Mouse (Mus musculus): ENCODE measurements around the gene Gmnc.

DNA sequence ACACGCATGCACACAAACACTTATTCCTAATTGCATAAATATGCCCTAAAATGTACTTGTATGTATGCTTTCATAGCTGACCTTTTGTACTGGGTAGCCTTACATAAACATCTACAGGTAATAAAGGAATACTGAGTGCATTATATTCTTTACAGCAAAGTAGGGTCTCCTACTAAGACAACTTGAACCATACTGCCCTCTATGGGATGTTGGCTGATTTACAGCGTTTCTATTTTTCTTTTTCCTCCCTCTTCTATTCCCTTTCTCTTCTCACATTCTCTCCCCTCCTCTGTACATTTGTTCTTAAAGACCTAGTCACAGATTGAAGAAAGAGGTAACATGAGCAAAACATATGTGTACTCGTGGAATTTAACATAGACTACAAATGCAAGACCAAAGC lies 9.3 kb downstream of the Gmnc start:
- TF ChIP-seq ZNF384 (IDR thresholded peaks at IDR 0.05; ENCODE audit: low read depth, low read length): no peak
- TF ChIP-seq ZC3H11A (IDR thresholded peaks at IDR 0.05; ENCODE audit: borderline replicate concordance, low read depth, low read length): no peak
- no peak for TF ChIP-seq CHD2 (IDR thresholded peaks at IDR 0.05; ENCODE audit: low read depth, low read length)

All from ES-E14 (cell line).